Mouse (Mus musculus): ENCODE data around the gene Slc35f3. TPM values are rescaled to one million over a fixed set of nuclear protein-coding genes. Genes with fewer than 3 reads are reported as not detected.
A peak's percentile ranks its signal among the peaks of the same experiment; 100 is the strongest.

Slc35f3 gene
- total RNA-seq (2021), result not detected

GRCm38 (mm10) chr8:126298296-126299093, at the start of gene Slc35f3:
TSS of gene Slc35f3 (plus strand) at chr8:126298558.
- intact Hi-C loops (cut with DNase I), result loop anchor here (10.0 kb wide), 1 partner anchor 186 kb away; no protein-coding TSS in a partner anchor
- DNase-seq, result peak; percentile 8 to 9

GRCm38 (mm10) chr8:126250486-126250885, 47.9 kb upstream of the Slc35f3 start:
- intact Hi-C loops (cut with DNase I), result loop anchor here (10.0 kb wide), 1 partner anchor 296 kb away; no protein-coding TSS in a partner anchor
- DNase-seq, result no peak

GRCm38 (mm10) chr8:126256585-126257391, 41.6 kb upstream of the Slc35f3 start:
- intact Hi-C loops (cut with DNase I), result loop anchor here (5.0 to 10.0 kb wide), 4 partner anchors 126 to 721 kb away; no protein-coding TSS in a partner anchor
- DNase-seq, result no peak

GRCm38 (mm10) chr8:126257392-126257681, 41.0 kb upstream of the Slc35f3 start:
- intact Hi-C loops (cut with DNase I), result loop anchor here (5.0 to 10.0 kb wide), 4 partner anchors 125 to 720 kb away; no protein-coding TSS in a partner anchor
- DNase-seq, result peak in 1 of 2 experiments; percentile 11

GRCm38 (mm10) chr8:126258175-126258781, 40.1 kb upstream of the Slc35f3 start:
- intact Hi-C loops (cut with DNase I), result loop anchor here (5.0 to 10.0 kb wide), 4 partner anchors 124 to 719 kb away; no protein-coding TSS in a partner anchor

GRCm38 (mm10) chr8:126265186-126265585, 33.2 kb upstream of the Slc35f3 start:
- intact Hi-C loops (cut with DNase I), result loop anchor here (10.0 kb wide), 1 partner anchor 290 kb away; no protein-coding TSS in a partner anchor
- DNase-seq, result no peak

More at GRCm38 (mm10) chr8:126258175-126258781, 40.1 kb upstream of the Slc35f3 start:
- DNase-seq, result peak; percentile 75 to 83

- intact Hi-C loops (cut with DNase I), result loop anchor here (10.0 kb wide), 1 partner anchor 288 kb away; no protein-coding TSS in a partner anchor
These were observed 31.2 kb upstream of the Slc35f3 start for GRCm38 (mm10) chr8:126267118-126267517.

GRCm38 (mm10) chr8:126269733-126270132, 28.6 kb upstream of the Slc35f3 start:
- intact Hi-C loops (cut with DNase I), result loop anchor here (10.0 kb wide), 1 partner anchor 285 kb away; no protein-coding TSS in a partner anchor
- no peak for DNase-seq

More at GRCm38 (mm10) chr8:126267118-126267517, 31.2 kb upstream of the Slc35f3 start:
- DNase-seq, result peak in 1 of 2 experiments; percentile 29

GRCm38 (mm10) chr8:126272445-126272844, 25.9 kb upstream of the Slc35f3 start:
- intact Hi-C loops (cut with DNase I), result no loop called here
- DNase-seq, result no peak

- intact Hi-C loops (cut with DNase I), result no loop called here
- DNase-seq, result peak; percentile 15 to 35
These were observed 25.3 kb upstream of the Slc35f3 start for GRCm38 (mm10) chr8:126273066-126273465.

GRCm38 (mm10) chr8:126274866-126275360, 23.4 kb upstream of the Slc35f3 start:
- no peak for DNase-seq
- intact Hi-C loops (cut with DNase I), result no loop called here

- intact Hi-C loops (cut with DNase I), result no loop called here
- no peak for DNase-seq
These were observed 22.5 kb upstream of the Slc35f3 start for GRCm38 (mm10) chr8:126275886-126276285.

GRCm38 (mm10) chr8:126291951-126292350, 6.4 kb upstream of the Slc35f3 start:
- no peak for DNase-seq
- intact Hi-C loops (cut with DNase I), result loop anchor here (10.0 kb wide), 1 partner anchor 193 kb away; no protein-coding TSS in a partner anchor

- intact Hi-C loops (cut with DNase I), result loop anchor here (10.0 kb wide), 1 partner anchor 187 kb away; no protein-coding TSS in a partner anchor
These were observed 993 bp upstream of the Slc35f3 start for GRCm38 (mm10) chr8:126297284-126297845.

GRCm38 (mm10) chr8:126299333-126299732, 975 bp downstream of the Slc35f3 start:
- no peak for DNase-seq
- intact Hi-C loops (cut with DNase I), result loop anchor here (10.0 kb wide), 1 partner anchor 185 kb away; no protein-coding TSS in a partner anchor

More at GRCm38 (mm10) chr8:126297284-126297845, 993 bp upstream of the Slc35f3 start:
- peak; percentile 31 to 52 for DNase-seq

GRCm38 (mm10) chr8:126300350-126300749, 2.0 kb downstream of the Slc35f3 start:
- DNase-seq, result no peak

GRCm38 (mm10) chr8:126301580-126301979, 3.2 kb downstream of the Slc35f3 start:
- intact Hi-C loops (cut with DNase I), result no loop called here
- no peak for DNase-seq

More at GRCm38 (mm10) chr8:126300350-126300749, 2.0 kb downstream of the Slc35f3 start:
- intact Hi-C loops (cut with DNase I), result no loop called here

GRCm38 (mm10) chr8:126307164-126307563, 8.8 kb downstream of the Slc35f3 start:
- intact Hi-C loops (cut with DNase I), result no loop called here
- no peak for DNase-seq

GRCm38 (mm10) chr8:126309015-126309414, 10.7 kb downstream of the Slc35f3 start:
- DNase-seq, result peak; percentile 50 to 63
- intact Hi-C loops (cut with DNase I), result no loop called here

- intact Hi-C loops (cut with DNase I), result no loop called here
- no peak for DNase-seq
These were observed 26.6 kb downstream of the Slc35f3 start for GRCm38 (mm10) chr8:126324931-126325330.
